Mouse (Mus musculus) liver, embryonic 14.5 days (tissue): ENCODE results near the gene Tipin. TPM values are rescaled to one million over a fixed set of nuclear protein-coding genes. Genes with fewer than 3 reads are reported as not detected.
"Not testable (repeated sequence)": the region's sequence is repeated elsewhere in the genome, so short reads cannot be mapped to it uniquely, and the experiment has no call there.

ENCODE experiments used
- ATAC-seq: fragments of 200-750 bp; cut with Nextera tagmentation; 2 replicates; pipeline ENCODE4 v1.8.0; 2017; ENCODE audit warnings: moderate number of reproducible peaks, mild to moderate bottlenecking, moderate library complexity; ENCODE audit not compliant: insufficient read depth
- DNase-seq, 3 experiments: peaks; one replicate each; pipeline ENCODE4 v3.0.0-alpha.2; 2012 to 2013; ENCODE audit warnings: low read depth in 3 of 3, low spot score in 3 of 3
- H3K27ac ChIP-seq: fragments of 300-500 bp; sonication (generic); 2 replicates; pipeline ENCODE4 v1.5.1; 2014; ENCODE audit warnings: moderate library complexity, mild to moderate bottlenecking, control low read depth, inconsistent platforms
- H3K27me3 ChIP-seq: fragments of 300-500 bp; sonication (generic); 2 replicates; pipeline ENCODE4 v1.6.1; 2014; ENCODE audit warnings: mild to moderate bottlenecking, low read length, moderate library complexity; ENCODE audit not compliant: control insufficient read depth, insufficient read depth
- H3K36me3 ChIP-seq: fragments of 300-500 bp; sonication (generic); replicated peaks from 2 replicates; pipeline ENCODE4 v1.6.1; 2014; ENCODE audit warnings: low read depth; ENCODE audit not compliant: control insufficient read depth, insufficient read depth
- H3K4me1 ChIP-seq, 2 experiments: fragments of 200-500 bp in 1 of 2; fragments of 300-500 bp in 1 of 2; sonication (generic) in 1 of 2; replicated peaks; 2 replicates each; pipeline ENCODE4 v1.6.1; 2012 to 2014; ENCODE audit warnings: antibody characterized with exemption in 1 of 2, inconsistent platforms in 1 of 2, low read length in 1 of 2; ENCODE audit not compliant: control insufficient read depth in 2 of 2, insufficient read depth in 2 of 2
- H3K4me2 ChIP-seq: fragments of 300-500 bp; sonication (generic); 2 replicates; pipeline ENCODE4 v1.6.1; 2014; ENCODE audit warnings: low read depth, mild to moderate bottlenecking, control low read depth, moderate library complexity
- H3K4me3 ChIP-seq, 2 experiments: fragments of 200-500 bp in 1 of 2; fragments of 300-500 bp in 1 of 2; sonication (generic) in 1 of 2; 2 replicates each; pipeline ENCODE4 v1.5.1; 2012 to 2014; ENCODE audit warnings: low read depth in 2 of 2, low read length in 2 of 2, mild to moderate bottlenecking in 2 of 2, control low read depth in 1 of 2, inconsistent platforms in 1 of 2, moderate library complexity in 1 of 2; ENCODE audit not compliant: insufficient read depth in 1 of 2
- H3K9ac ChIP-seq: fragments of 300-500 bp; sonication (generic); replicated peaks from 2 replicates; pipeline ENCODE4 v1.6.1; 2014; ENCODE audit warnings: mild to moderate bottlenecking, control low read depth, moderate library complexity
- H3K9me3 ChIP-seq: fragments of 300-500 bp; sonication (generic); 2 replicates; pipeline ENCODE4 v1.6.1; 2016; ENCODE audit warnings: low read length, mixed read lengths; ENCODE audit not compliant: control insufficient read depth
- CTCF ChIP-seq: IDR thresholded peaks from 2 replicates; pipeline ENCODE4 v1.5.1; 2016; ENCODE audit warnings: antibody characterized with exemption, low read depth, control low read depth
- EP300 ChIP-seq: IDR thresholded peaks from 2 replicates; pipeline ENCODE4 v1.6.1; 2016; ENCODE audit warnings: antibody characterized with exemption, low read depth
- WGBS: fragments of 180-500 bp; shearing (Covaris S2); extraction: QIAGEN DNeasy Blood & Tissue Kit; methylation state at CpG from one replicate; pipeline ENCODE4 v1.1.7; 2014; ENCODE audit not compliant: insufficient replicate concordance; 5-methylcytosine and 5-hydroxymethylcytosine counted together
- polyA plus RNA-seq, 2 experiments: library from polyadenylated mRNA; depleted of rRNA in 1 of 2; stranded (reverse) in 1 of 2; unstranded in 1 of 2; fragments of >200 nt; fragmentation: Nextera tagmentation in 1 of 2; extraction: Ambion mirVana in 1 of 2; gene quantifications; 2 replicates each; pipeline versions ENCODE4 v1.2.1 to v1.2.3; 2012 to 2014

The Tipin gene
- polyA plus RNA-seq, 2 experiments = 121 to 241 TPM

DNA sequence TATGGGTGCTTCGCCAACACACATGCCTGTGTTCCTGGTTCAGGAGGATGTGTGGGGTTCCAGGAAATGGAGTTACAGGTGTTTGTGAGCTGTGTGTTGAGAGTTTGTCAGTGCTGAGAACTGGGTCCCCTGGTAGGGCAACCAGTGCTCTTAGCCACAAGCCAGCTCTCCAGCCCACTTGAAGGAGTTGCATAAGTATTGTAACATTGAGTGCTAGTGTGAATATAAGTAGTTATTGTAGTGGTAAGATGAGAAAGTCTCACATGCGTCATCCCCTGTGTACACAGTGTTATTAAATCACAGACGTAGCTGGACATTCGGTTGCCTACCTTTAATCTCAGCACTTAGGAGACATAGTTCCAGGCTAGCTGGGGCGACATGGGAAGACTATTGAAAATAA lies 21.5 kb upstream of the Tipin start:
- Histone ChIP-seq H3K27me3 (no peaks in the 10 kb centered on the region), H3K27ac (no peak overlapping the region), H3K4me2 (no peak overlapping the region), H3K4me3 (no peak overlapping the region), H3K4me1 (no peaks in the 10 kb centered on the region), H3K36me3 (no peaks in the 10 kb centered on the region), H3K9me3 (no peaks in the 10 kb centered on the region), H3K9ac (no peak overlapping the region)
- ATAC-seq (no peak), DNase-seq (no peak)
- 67% methylated on average over 5 of the region's 5 CpGs for WGBS
- TF ChIP-seq CTCF = no peak
- no peak for TF ChIP-seq EP300

- no peak overlapping the region for H3K27ac ChIP-seq
- no peak overlapping the region for H3K4me3 ChIP-seq
- 72% methylated on average over 4 of the region's 4 CpGs for WGBS
- H3K9me3 ChIP-seq = no peaks in the 10 kb centered on the region
- DNase-seq (no peak), ATAC-seq (no peak)
- H3K4me2 ChIP-seq = no peak overlapping the region
- no peak overlapping the region for H3K9ac ChIP-seq
- no peaks in the 10 kb centered on the region for H3K27me3 ChIP-seq
- H3K4me1 ChIP-seq = no peaks in the 10 kb centered on the region
- TF ChIP-seq EP300 (no peak), CTCF (no peak)
- no peaks in the 10 kb centered on the region for H3K36me3 ChIP-seq
Measured at GRCm38 (mm10) chr9:64261023-64261422, 20.4 kb upstream of the Tipin start.

GRCm38 (mm10) chr9:64264813-64265212 lies 16.6 kb upstream of the Tipin start:
- 34% methylated on average over 1 of the region's 1 CpGs for WGBS
- Histone ChIP-seq H3K9ac (no peak overlapping the region), H3K27me3 (no peaks in the 10 kb centered on the region), H3K4me1 (no peaks in the 10 kb centered on the region), H3K27ac (no peak overlapping the region), H3K4me2 (no peak overlapping the region), H3K36me3 (no peaks in the 10 kb centered on the region), H3K4me3 (no peak overlapping the region), H3K9me3 (no peaks in the 10 kb centered on the region)
- DNase-seq (no peak), ATAC-seq (no peak)
- TF ChIP-seq EP300 (no peak), CTCF (no peak)

GRCm38 (mm10) chr9:64267231-64267630 lies 14.2 kb upstream of the Tipin start:
- H3K27ac ChIP-seq = no peak overlapping the region
- 61% methylated on average over 1 of the region's 1 CpGs for WGBS
- no peak for DNase-seq
- H3K9ac ChIP-seq = no peak overlapping the region
- H3K36me3 ChIP-seq = no peaks in the 10 kb centered on the region
- no peak for ATAC-seq
- no peak overlapping the region for H3K4me3 ChIP-seq
- H3K9me3 ChIP-seq = no peaks in the 10 kb centered on the region
- no peaks in the 10 kb centered on the region for H3K4me1 ChIP-seq
- no peak overlapping the region for H3K4me2 ChIP-seq
- no peaks in the 10 kb centered on the region for H3K27me3 ChIP-seq
- TF ChIP-seq CTCF (no peak), EP300 (no peak)

- Histone ChIP-seq H3K27ac (no peak overlapping the region), H3K36me3 (no peaks in the 10 kb centered on the region), H3K27me3 (no peaks in the 10 kb centered on the region), H3K4me2 (no peak overlapping the region), H3K4me1 (no peaks in the 10 kb centered on the region), H3K9me3 (no peaks in the 10 kb centered on the region), H3K4me3 (no peak overlapping the region), H3K9ac (no peak overlapping the region)
- WGBS = 62% methylated on average over 10 of the region's 10 CpGs
- TF ChIP-seq EP300 (no peak), CTCF (no peak)
- DNase-seq (no peak), ATAC-seq (no peak)
Measured at GRCm38 (mm10) chr9:64268196-64268595, 13.2 kb upstream of the Tipin start.

- H3K9me3 ChIP-seq, H3K4me1 ChIP-seq, ATAC-seq, H3K4me3 ChIP-seq, H3K36me3 ChIP-seq, H3K27ac ChIP-seq, DNase-seq, H3K9ac ChIP-seq, H3K4me2 ChIP-seq, H3K27me3 ChIP-seq: not testable (repeated sequence)
- 82% methylated on average over 8 of the region's 8 CpGs for WGBS
Measured at GRCm38 (mm10) chr9:64268836-64269235, 12.5 kb upstream of the Tipin start.
